Comparison of ENCODE assay signal across 11 mouse cellular contexts in the genomic region with DNA sequence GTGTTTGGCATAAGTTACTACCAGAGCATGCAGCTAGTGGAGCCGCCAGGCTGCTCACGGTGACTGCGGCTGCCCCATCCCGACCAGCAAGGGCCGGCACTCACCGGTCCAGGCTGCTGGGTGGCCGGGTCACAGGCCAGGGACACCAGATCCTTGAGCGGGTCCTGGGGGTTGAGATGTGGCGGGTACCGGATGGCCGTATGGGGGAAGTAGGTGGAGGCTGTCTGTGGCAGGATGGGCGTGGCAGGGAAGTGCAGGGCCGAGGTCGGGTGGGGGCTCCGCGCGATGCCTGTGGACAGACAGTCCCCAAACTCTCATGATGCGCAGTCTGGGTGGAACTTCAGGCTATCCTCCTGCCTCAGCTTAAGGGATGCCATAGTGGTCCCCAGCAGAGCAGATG. TPM values are rescaled to one million over a fixed set of nuclear protein-coding genes. Genes with fewer than 3 reads are reported as not detected.
DNase-seq lines count a peak whose midpoint lies in the region; ATAC-seq and TF ChIP-seq lines count a peak whose summit lies in the region.
"Had no signal": no experiment of that assay in that cellular context is flagged by ENCODE, and none has a peak within 500 bp of the region (broad histone marks: within the 10 kb centered on the region; RNA-seq: fewer than 3 reads in every experiment).

No protein-coding gene starts in this region.

- no peak for DNase-seq in heart, embryonic 10.5 days (ENCODE audit: low spot score)
- DNase-seq in heart, adult 8-10 months (ENCODE audit: low spot score) = no peak
- peak; percentile 57 for DNase-seq in CD4-positive helper T cell, adult 2 months (ENCODE audit: low read depth, low spot score)
- DNase-seq in embryonic facial prominence, embryonic 10.5 days (ENCODE audit: low spot score) = no peak
- DNase-seq in liver, postnatal 0 days = no peak
- DNase-seq in layer of hippocampus, adult 9-11 months = no peak
- no peak for DNase-seq in embryo, embryonic 9.5 days (ENCODE audit: extremely low spot score)
- DNase-seq in ovary, postnatal 14 days (ENCODE audit: low spot score) = no peak

- 0 out of 2 replicates have a peak overlapping the region, but pooled peaks have one; percentile 6 for H3K27ac ChIP-seq in heart, embryonic 10.5 days
- H3K27ac ChIP-seq in embryonic facial prominence, embryonic 10.5 days (replicated peaks) = peak overlapping the region; percentile 49; the same call in 1 of the 2 replicates
- H3K27ac ChIP-seq in liver, postnatal 0 days (ENCODE audit: low read depth) = peak overlapping the region; percentile 39
- H3K27ac ChIP-seq: liver, embryonic 14.5 days had no signal

- no peak for TF ChIP-seq CTCF in liver, postnatal 0 days (IDR thresholded peaks at IDR 0.05; ENCODE audit: low read depth)

- WGBS in heart, embryonic 10.5 days = 48% methylated on average over 18 of the region's 18 CpGs
- 58% methylated on average over 18 of the region's 18 CpGs for WGBS in embryonic facial prominence, embryonic 10.5 days
- 32% methylated on average over 17 of the region's 18 CpGs for WGBS in liver, postnatal 0 days (ENCODE audit: insufficient replicate concordance)

- H3K4me3 ChIP-seq in heart, embryonic 10.5 days = 0 out of 2 replicates have a peak overlapping the region, but pooled peaks have one; percentile 16
- H3K4me3 ChIP-seq in embryonic facial prominence, embryonic 10.5 days = peak overlapping the region; percentile 28; the same call in 1 of the 2 replicates
- no peak overlapping the region for H3K4me3 ChIP-seq in liver, postnatal 0 days (ENCODE audit: low read depth, low read length)
- H3K4me3 ChIP-seq: embryonic facial prominence, embryonic 15.5 days had no signal

- no peak for TF ChIP-seq EP300 in liver, postnatal 0 days (IDR thresholded peaks at IDR 0.05; ENCODE audit: low read depth)

- H3K4me1 ChIP-seq in heart, embryonic 10.5 days = peaks cover 91% of the 10 kb centered on the region
- H3K4me1 ChIP-seq in embryonic facial prominence, embryonic 10.5 days = peaks cover 95% of the 10 kb centered on the region
- H3K4me1 ChIP-seq in liver, postnatal 0 days (ENCODE audit: insufficient read depth) = peaks cover 40% of the 10 kb centered on the region

- H3K9me3 ChIP-seq in heart, embryonic 10.5 days = no peaks in the 10 kb centered on the region
- no peaks in the 10 kb centered on the region for H3K9me3 ChIP-seq in embryonic facial prominence, embryonic 10.5 days
- no peaks in the 10 kb centered on the region for H3K9me3 ChIP-seq in liver, postnatal 0 days (ENCODE audit: low read length)
- H3K9me3 ChIP-seq: embryonic facial prominence, embryonic 15.5 days had no signal

- peak overlapping the region; percentile 40 for H3K4me2 ChIP-seq in liver, postnatal 0 days (ENCODE audit: low read depth, low read length)
- H3K4me2 ChIP-seq: embryonic facial prominence, embryonic 15.5 days had no signal

- peaks cover 78% of the 10 kb centered on the region for H3K27me3 ChIP-seq in heart, embryonic 10.5 days (ENCODE audit: insufficient read depth, poor library complexity, severe bottlenecking)
- H3K27me3 ChIP-seq in embryonic facial prominence, embryonic 10.5 days (replicated peaks; ENCODE audit: low read depth, poor library complexity, severe bottlenecking) = peaks cover 92% of the 10 kb centered on the region
- peaks cover 4% of the 10 kb centered on the region; the same call in 1 of the 2 replicates for H3K27me3 ChIP-seq in liver, postnatal 0 days (ENCODE audit: insufficient read depth, low read length)
- H3K27me3 ChIP-seq: embryonic facial prominence, embryonic 15.5 days had no signal

- peaks cover 41% of the 10 kb centered on the region for H3K36me3 ChIP-seq in heart, embryonic 10.5 days
- peaks cover 22% of the 10 kb centered on the region for H3K36me3 ChIP-seq in embryonic facial prominence, embryonic 10.5 days (replicated peaks)
- peaks cover 24% of the 10 kb centered on the region for H3K36me3 ChIP-seq in liver, postnatal 0 days (replicated peaks; ENCODE audit: insufficient read depth, low read length)

- ATAC-seq in liver, postnatal 0 days = no peak

- no peak overlapping the region for H3K9ac ChIP-seq in liver, postnatal 0 days (replicated peaks)
- H3K9ac ChIP-seq: embryonic facial prominence, embryonic 15.5 days; liver, embryonic 14.5 days had no signal

RNA-seq across cellular contexts. Expression of a gene that starts 11.9 kb away (rescaled TPM):
- polyA plus RNA-seq in heart, embryonic 10.5 days (2016; fragmentation: Nextera tagmentation; extraction: Ambion mirVana) = 3.4 and 4.0 TPM in 2 replicates
- total RNA-seq in heart, adult 8-10 months (2022) = 1 to 10 TPM; 1.4 to 2.4 (median 1.9) TPM
- polyA plus RNA-seq in embryonic facial prominence, embryonic 10.5 days (2016; fragmentation: Nextera tagmentation; extraction: Ambion mirVana) = 2.0 and 2.8 TPM in 2 replicates
- polyA plus RNA-seq in liver, postnatal 0 days (2015; fragmentation: Nextera tagmentation; extraction: Ambion mirVana) = 1.7 and 2.0 TPM in 2 replicates
- total RNA-seq: gastrocnemius, adult 8-10 months had no signal

RNA-seq across cellular contexts. Expression of a gene that starts 15.9 kb away (rescaled TPM):
- 1.1 and 1.7 TPM in 2 replicates for polyA plus RNA-seq in heart, embryonic 10.5 days (2016; fragmentation: Nextera tagmentation; extraction: Ambion mirVana)
- under 1 TPM in 2 of 4 experiments, not detected in 2; 0.50 to 0.72 TPM for total RNA-seq in heart, adult 8-10 months (2022)
- polyA plus RNA-seq in embryonic facial prominence, embryonic 10.5 days (2016; fragmentation: Nextera tagmentation; extraction: Ambion mirVana) = 1.8 and 3.1 TPM in 2 replicates
- not detected in 2 replicates for polyA plus RNA-seq in liver, postnatal 0 days (2015; fragmentation: Nextera tagmentation; extraction: Ambion mirVana)

RNA-seq across cellular contexts. Expression of a gene that starts 20.5 kb away (rescaled TPM):
- polyA plus RNA-seq in heart, embryonic 10.5 days (2016; fragmentation: Nextera tagmentation; extraction: Ambion mirVana) = 2.2 and 3.1 TPM in 2 replicates
- total RNA-seq in heart, adult 8-10 months (2022) = 1 to 10 TPM in 2 of 4 experiments, under 1 TPM in 2; 0.73 to 1.3 (median 1.0) TPM
- polyA plus RNA-seq in embryonic facial prominence, embryonic 10.5 days (2016; fragmentation: Nextera tagmentation; extraction: Ambion mirVana) = 2.7 TPM in 2 replicates
- 0.40 and 0.70 TPM in 2 replicates for polyA plus RNA-seq in liver, postnatal 0 days (2015; fragmentation: Nextera tagmentation; extraction: Ambion mirVana)

RNA-seq across cellular contexts. Expression of a gene that starts 20.5 kb away (rescaled TPM):
- polyA plus RNA-seq in heart, embryonic 10.5 days (2016; fragmentation: Nextera tagmentation; extraction: Ambion mirVana) = 100 and 105 TPM in 2 replicates
- total RNA-seq in heart, adult 8-10 months (2022) = 10 to 100 TPM; 49.1 to 55.0 (median 53.8) TPM
- polyA plus RNA-seq in embryonic facial prominence, embryonic 10.5 days (2016; fragmentation: Nextera tagmentation; extraction: Ambion mirVana) = 105 and 109 TPM in 2 replicates
- 39.3 and 42.1 TPM in 2 replicates for polyA plus RNA-seq in liver, postnatal 0 days (2015; fragmentation: Nextera tagmentation; extraction: Ambion mirVana)

RNA-seq across cellular contexts. Expression of a gene that starts 26.4 kb away (rescaled TPM):
- polyA plus RNA-seq in heart, embryonic 10.5 days (2016; fragmentation: Nextera tagmentation; extraction: Ambion mirVana) = 105 and 117 TPM in 2 replicates
- 10 to 100 TPM; 25.9 to 39.0 (median 32.2) TPM for total RNA-seq in heart, adult 8-10 months (2022)
- 134 and 142 TPM in 2 replicates for polyA plus RNA-seq in embryonic facial prominence, embryonic 10.5 days (2016; fragmentation: Nextera tagmentation; extraction: Ambion mirVana)
- 69.7 and 74.6 TPM in 2 replicates for polyA plus RNA-seq in liver, postnatal 0 days (2015; fragmentation: Nextera tagmentation; extraction: Ambion mirVana)
